Comparison of ENCODE assay signal across 8 mouse cellular contexts in the genomic region with DNA sequence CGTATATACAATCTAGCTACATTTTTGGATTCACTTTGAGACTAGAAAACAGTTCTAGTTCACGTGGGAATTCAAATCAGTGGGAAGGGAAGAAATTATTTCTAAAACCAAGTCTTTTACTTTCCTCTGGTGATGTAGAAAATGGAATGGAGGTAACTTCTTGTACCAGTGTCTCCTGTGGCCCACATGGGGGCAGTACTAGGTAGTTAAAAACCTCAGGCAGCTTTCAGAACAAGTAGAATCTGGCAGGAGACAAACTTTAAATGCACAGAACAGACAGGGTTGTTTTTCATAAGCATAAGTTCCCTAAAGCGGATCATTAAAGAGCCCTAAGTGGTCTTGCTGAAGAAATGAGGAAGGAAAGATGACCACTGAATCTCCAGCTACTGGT.
DNase-seq lines count a peak whose midpoint lies in the region; ATAC-seq and TF ChIP-seq lines count a peak whose summit lies in the region.

No protein-coding gene starts in this region.

- 49% methylated on average over 3 of the region's 3 CpGs for WGBS in midbrain, embryonic 11.5 days
- WGBS in midbrain, embryonic 10.5 days, result 52% methylated on average over 3 of the region's 3 CpGs
- whole genome bisulfite sequencing in cerebellum, adult 2 months, result 34% methylated on average over 3 of the region's 3 CpGs
- WGBS in midbrain, embryonic 12.5 days, result 38% methylated on average over 3 of the region's 3 CpGs

- H3K27me3 ChIP-seq in midbrain, embryonic 11.5 days (ENCODE audit: control insufficient read depth, insufficient read depth, low read length), result no peaks in the 10 kb centered on the region
- no peaks in the 10 kb centered on the region for H3K27me3 ChIP-seq in midbrain, embryonic 10.5 days (ENCODE audit: low read depth, poor library complexity, severe bottlenecking)
- no peaks in the 10 kb centered on the region for H3K27me3 ChIP-seq in cerebellum, adult 2 months (ENCODE audit: control insufficient read depth, insufficient read depth, low read length)
- no peaks in the 10 kb centered on the region for H3K27me3 ChIP-seq in midbrain, embryonic 12.5 days

- peak overlapping the region; percentile 20; the same call in 1 of the 2 replicates for H3K27ac ChIP-seq in midbrain, embryonic 11.5 days (ENCODE audit: low read depth, low read length)
- H3K27ac ChIP-seq in midbrain, embryonic 10.5 days (replicated peaks), result no peak overlapping the region
- no peak overlapping the region for H3K27ac ChIP-seq in cerebellum, adult 2 months (ENCODE audit: insufficient read depth, low read length)
- H3K27ac ChIP-seq in midbrain, embryonic 12.5 days (replicated peaks), result peak overlapping the region; percentile 61; the same call in 1 of the 2 replicates

- no peak overlapping the region for H3K4me2 ChIP-seq in midbrain, embryonic 11.5 days
- no peak overlapping the region for H3K4me2 ChIP-seq in midbrain, embryonic 12.5 days (replicated peaks)

- H3K9me3 ChIP-seq in midbrain, embryonic 11.5 days (ENCODE audit: control insufficient read depth, low read length), result no peaks in the 10 kb centered on the region
- H3K9me3 ChIP-seq in midbrain, embryonic 10.5 days (replicated peaks), result no peaks in the 10 kb centered on the region
- no peaks in the 10 kb centered on the region for H3K9me3 ChIP-seq in midbrain, embryonic 12.5 days

- H3K36me3 ChIP-seq in midbrain, embryonic 11.5 days (ENCODE audit: control insufficient read depth, insufficient read depth, low read length), result no peaks in the 10 kb centered on the region
- no peaks in the 10 kb centered on the region for H3K36me3 ChIP-seq in midbrain, embryonic 10.5 days
- H3K36me3 ChIP-seq in midbrain, embryonic 12.5 days, result no peaks in the 10 kb centered on the region

- no peak for DNase-seq in midbrain, embryonic 11.5 days (ENCODE audit: low spot score, missing footprints)
- no peak for DNase-seq in midbrain, embryonic 10.5 days (ENCODE audit: low spot score)
- peak in 1 of 2 experiments; percentile 15 for DNase-seq in cerebellum, adult 2 months
- DNase-seq in frontal cortex, postnatal 10 days (ENCODE audit: low spot score in 2 of 2), result peak; percentile 22 to 32
- no peak for DNase-seq in thymus, postnatal 36 days
- no peak for DNase-seq in natural killer cell, adult 2 months (ENCODE audit: low spot score in 2 of 2)
- no peak for DNase-seq in spleen, postnatal 14 days (ENCODE audit: low spot score in 2 of 2)

- H3K4me1 ChIP-seq in midbrain, embryonic 11.5 days (ENCODE audit: control insufficient read depth, insufficient read depth, low read length), result no peaks in the 10 kb centered on the region
- H3K4me1 ChIP-seq in midbrain, embryonic 10.5 days, result no peaks in the 10 kb centered on the region
- no peaks in the 10 kb centered on the region for H3K4me1 ChIP-seq in cerebellum, adult 2 months (ENCODE audit: control insufficient read depth, insufficient read depth, low read length)
- H3K4me1 ChIP-seq in midbrain, embryonic 12.5 days, result no peaks in the 10 kb centered on the region; the same call in 1 of the 2 replicates

- TF ChIP-seq POLR2A in cerebellum, adult 2 months (IDR thresholded peaks at IDR 0.05; ENCODE audit: borderline replicate concordance, insufficient read depth, low read length), result no peak

- H3K9ac ChIP-seq in midbrain, embryonic 11.5 days (ENCODE audit: low read length), result no peak overlapping the region
- no peak overlapping the region for H3K9ac ChIP-seq in midbrain, embryonic 12.5 days (replicated peaks)

- no peak overlapping the region for H3K4me3 ChIP-seq in midbrain, embryonic 11.5 days (ENCODE audit: low read depth, low read length)
- H3K4me3 ChIP-seq in midbrain, embryonic 10.5 days, result no peak overlapping the region
- no peak overlapping the region for H3K4me3 ChIP-seq in cerebellum, adult 2 months (replicated peaks; ENCODE audit: insufficient read depth, low read depth, low read length)
- no peak overlapping the region for H3K4me3 ChIP-seq in midbrain, embryonic 12.5 days

- 0 out of 2 replicates have a peak, but pooled peaks have one; percentile 16 for TF ChIP-seq CTCF in cerebellum, adult 2 months (IDR thresholded peaks at IDR 0.05; ENCODE audit: borderline replicate concordance, insufficient read depth, low read depth, low read length)

- peak; percentile 71; the same call in 1 of the 2 replicates for ATAC-seq in midbrain, embryonic 11.5 days (ENCODE audit: low FRiP score)
- ATAC-seq in midbrain, embryonic 12.5 days (ENCODE audit: low FRiP score, low read depth), result peak; percentile 79

Comparison
In these comparisons a context has a peak if more than half of its experiments do, and no peak if none do; other contexts are left out.
1. H3K27ac ChIP-seq: peak in midbrain, embryonic 11.5 days (single experiment) and midbrain, embryonic 12.5 days (single experiment); none in midbrain, embryonic 10.5 days (single experiment) and cerebellum, adult 2 months (single experiment).
2. DNase-seq: peak in frontal cortex, postnatal 10 days (2 of 2); none in midbrain, embryonic 11.5 days (single experiment), midbrain, embryonic 10.5 days (single experiment), thymus, postnatal 36 days (0 of 2), natural killer cell, adult 2 months (0 of 2) and spleen, postnatal 14 days (0 of 2).